Mouse (Mus musculus): ENCODE data around the gene Tmem33. TPM values are rescaled to one million over a fixed set of nuclear protein-coding genes. Genes with fewer than 3 reads are reported as not detected.

Tmem33 gene
- polyA plus RNA-seq (2014; fragmentation: Illumina TruSeq; extraction: RNeasy Lipid Tissue Mini Kit (QIAGEN cat#74804); ENCODE audit: insufficient read depth, low read depth, low replicate concordance): 45.5 TPM

GRCm38 (mm10) chr5:67260531-67261371 lies at the start of gene Tmem33:
Tmem33 (plus strand) TSS chr5:67260565.

GRCm38 (mm10) chr5:67306698-67307521 lies 46.5 kb downstream of the Tmem33 start, which contains the start of gene Slc30a9:
Slc30a9 (plus strand) TSS chr5:67306955.

Other genes starting within 250 kb of the Tmem33 start
- not detected for gene Phox2b, start 161.3 kb upstream of the Tmem33 start, polyA plus RNA-seq (2014; fragmentation: Illumina TruSeq; extraction: RNeasy Lipid Tissue Mini Kit (QIAGEN cat#74804); ENCODE audit: insufficient read depth, low read depth, low replicate concordance)
- gene Slc30a9, start 46.4 kb downstream of the Tmem33 start, polyA plus RNA-seq (2014; fragmentation: Illumina TruSeq; extraction: RNeasy Lipid Tissue Mini Kit (QIAGEN cat#74804); ENCODE audit: insufficient read depth, low read depth, low replicate concordance): 38.2 TPM
- 0.59 TPM for gene Bend4, start 167.7 kb downstream of the Tmem33 start, polyA plus RNA-seq (2014; fragmentation: Illumina TruSeq; extraction: RNeasy Lipid Tissue Mini Kit (QIAGEN cat#74804); ENCODE audit: insufficient read depth, low read depth, low replicate concordance)

Measured in lung, adult 10 weeks (tissue).